Mouse (Mus musculus): ENCODE measurements at regions not wholly inside any gene's neighbourhood (a gene's known extent, or its start where the extent isn't known, plus 50 kb on each side); places are given as distances from the start of the nearest gene placed in this dataset.

DNA sequence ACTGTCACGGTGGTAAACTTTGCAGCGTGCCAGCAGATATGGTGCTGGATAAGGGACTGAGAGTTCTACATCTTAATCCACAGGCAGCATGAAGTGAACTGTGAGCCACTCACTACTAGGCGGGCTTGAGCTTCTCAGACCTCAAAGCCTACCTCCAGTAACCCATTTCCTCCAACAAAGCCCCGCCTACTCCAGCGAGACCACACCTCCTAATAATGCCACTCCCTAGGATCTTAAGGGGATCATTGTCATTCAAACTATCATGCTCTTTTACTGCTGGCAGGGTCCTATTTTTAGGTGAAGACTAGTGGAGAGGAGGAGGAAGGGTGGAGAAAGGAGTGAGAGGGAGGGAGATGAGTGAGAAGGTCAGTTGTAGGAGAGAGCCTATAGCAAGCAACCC is 122.0 kb downstream of the Mycn start:
- no peak for DNase-seq (ENCODE audit: low spot score in 2 of 2)

- DNase-seq (ENCODE audit: low spot score in 2 of 2), result no peak
Measured at GRCm38 (mm10) chr12:12814693-12815092, 127.0 kb downstream of the Mycn start.

GRCm38 (mm10) chr12:12812873-12813272 is 128.8 kb downstream of the Mycn start:
- DNase-seq (ENCODE audit: low spot score in 2 of 2), result no peak

DNA sequence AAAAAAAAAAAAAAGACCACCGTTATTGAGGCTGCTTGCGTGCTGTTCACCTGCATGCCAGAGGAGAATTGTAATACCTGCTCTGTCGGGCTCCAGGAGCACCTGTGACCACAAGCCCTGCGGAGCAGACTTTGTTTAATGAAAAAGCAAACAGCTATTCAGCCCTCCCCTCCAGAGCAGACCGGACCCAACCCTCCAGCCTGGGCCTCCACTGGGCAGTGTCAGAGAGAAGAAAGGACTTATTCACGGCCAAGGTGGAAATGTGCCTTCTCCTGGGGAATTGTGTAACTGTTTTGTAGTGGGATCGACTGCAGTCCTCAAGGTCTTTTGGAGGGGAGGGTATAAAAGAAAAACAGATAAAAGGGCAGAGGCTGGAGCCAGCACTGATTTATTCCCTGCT is 130.8 kb downstream of the Mycn start:
- no peak for DNase-seq (ENCODE audit: low spot score in 2 of 2)

- DNase-seq (ENCODE audit: low spot score in 2 of 2), result peak; percentile 32 to 72
Measured at GRCm38 (mm10) chr12:12810159-12810885, 131.4 kb downstream of the Mycn start.

- DNase-seq (ENCODE audit: low spot score in 2 of 2), result no peak
Measured at GRCm38 (mm10) chr12:12808120-12808519, 133.6 kb downstream of the Mycn start.

GRCm38 (mm10) chr12:12803602-12804001 is 138.1 kb downstream of the Mycn start:
- no peak for DNase-seq (ENCODE audit: low spot score in 2 of 2)

GRCm38 (mm10) chr12:12802396-12802795 is 139.3 kb downstream of the Mycn start:
- no peak for DNase-seq (ENCODE audit: low spot score in 2 of 2)

GRCm38 (mm10) chr12:12801700-12802099 is 140.0 kb downstream of the Mycn start:
- no peak for DNase-seq (ENCODE audit: low spot score in 2 of 2)

DNA sequence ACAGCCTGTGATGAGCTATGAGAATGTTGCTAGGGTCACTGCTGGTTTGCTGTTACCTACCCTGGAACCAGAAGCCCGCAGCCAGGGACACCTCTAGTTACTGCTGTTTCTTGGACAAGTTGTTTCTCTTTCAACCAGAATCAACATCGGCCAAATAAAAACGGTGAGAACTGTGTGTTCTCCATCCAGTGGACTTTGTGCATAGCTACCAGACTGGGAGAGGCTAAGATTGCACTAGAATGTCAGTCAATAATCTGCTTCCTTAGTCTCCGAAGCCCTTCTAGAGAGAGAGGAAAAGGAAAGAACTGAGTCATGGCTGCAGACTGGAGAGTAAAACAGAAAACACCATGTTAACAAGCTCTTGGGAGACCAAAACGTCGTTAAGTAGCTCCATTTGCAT is 141.6 kb downstream of the Mycn start:
- no peak for DNase-seq (ENCODE audit: low spot score in 2 of 2)

DNA sequence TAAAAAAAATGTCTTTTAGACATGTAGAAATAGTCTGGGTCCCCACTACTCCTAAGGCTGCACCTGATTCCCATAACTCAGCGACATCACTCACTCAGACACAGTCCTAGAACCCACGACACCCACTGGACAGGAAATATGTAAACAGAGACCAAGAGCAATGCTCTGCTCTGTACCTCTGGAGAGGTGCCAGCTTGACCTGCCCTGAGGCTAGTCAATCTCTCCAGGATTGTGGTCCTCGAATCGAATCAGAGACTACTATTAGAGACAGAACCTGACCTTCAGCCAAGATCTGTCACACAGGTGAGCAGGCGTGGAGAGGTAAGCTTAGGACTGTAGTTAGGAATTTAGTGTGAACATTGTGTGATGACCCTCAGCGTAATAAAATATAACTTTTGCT is 152.7 kb downstream of the Mycn start:
- no peak for DNase-seq (ENCODE audit: low spot score in 2 of 2)

GRCm38 (mm10) chr12:12788263-12788852 is 153.4 kb downstream of the Mycn start:
- no peak for DNase-seq (ENCODE audit: low spot score in 2 of 2)

DNA sequence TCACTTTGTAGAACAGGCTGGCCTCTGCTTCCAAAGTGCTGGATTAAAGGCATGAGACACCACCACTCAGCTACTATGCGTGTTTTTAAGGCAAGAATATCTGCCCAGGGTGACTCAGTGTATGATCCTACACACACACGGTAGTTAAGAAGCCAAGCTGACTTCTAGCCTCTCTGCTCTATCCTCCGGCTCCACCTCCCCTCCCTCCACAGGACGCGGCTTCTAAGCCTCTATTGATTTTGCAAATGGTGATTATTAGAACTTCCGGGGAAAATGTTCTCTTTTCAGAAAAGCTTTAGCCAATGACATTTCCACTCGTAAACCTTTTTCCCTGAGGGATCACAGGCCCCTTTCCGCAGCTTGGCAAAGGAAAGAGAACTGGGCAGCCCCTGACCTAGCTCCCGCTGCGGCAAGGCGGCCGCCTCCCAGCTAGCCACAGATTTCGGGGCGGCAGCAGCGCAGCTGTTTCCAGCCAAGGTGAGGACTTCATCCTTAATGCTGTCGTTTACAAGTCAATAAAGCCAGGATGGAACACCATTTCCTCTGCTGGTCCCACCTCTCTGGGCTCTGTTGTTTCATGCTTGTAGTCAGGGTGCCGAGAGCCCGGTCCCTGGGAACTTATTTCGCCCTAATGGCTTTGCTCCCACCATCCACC is 154.0 kb downstream of the Mycn start:
- no peak for DNase-seq (ENCODE audit: low spot score in 2 of 2)

- DNase-seq (ENCODE audit: low spot score in 2 of 2), result no peak
Measured at GRCm38 (mm10) chr12:12787161-12787560, 154.6 kb downstream of the Mycn start.

DNA sequence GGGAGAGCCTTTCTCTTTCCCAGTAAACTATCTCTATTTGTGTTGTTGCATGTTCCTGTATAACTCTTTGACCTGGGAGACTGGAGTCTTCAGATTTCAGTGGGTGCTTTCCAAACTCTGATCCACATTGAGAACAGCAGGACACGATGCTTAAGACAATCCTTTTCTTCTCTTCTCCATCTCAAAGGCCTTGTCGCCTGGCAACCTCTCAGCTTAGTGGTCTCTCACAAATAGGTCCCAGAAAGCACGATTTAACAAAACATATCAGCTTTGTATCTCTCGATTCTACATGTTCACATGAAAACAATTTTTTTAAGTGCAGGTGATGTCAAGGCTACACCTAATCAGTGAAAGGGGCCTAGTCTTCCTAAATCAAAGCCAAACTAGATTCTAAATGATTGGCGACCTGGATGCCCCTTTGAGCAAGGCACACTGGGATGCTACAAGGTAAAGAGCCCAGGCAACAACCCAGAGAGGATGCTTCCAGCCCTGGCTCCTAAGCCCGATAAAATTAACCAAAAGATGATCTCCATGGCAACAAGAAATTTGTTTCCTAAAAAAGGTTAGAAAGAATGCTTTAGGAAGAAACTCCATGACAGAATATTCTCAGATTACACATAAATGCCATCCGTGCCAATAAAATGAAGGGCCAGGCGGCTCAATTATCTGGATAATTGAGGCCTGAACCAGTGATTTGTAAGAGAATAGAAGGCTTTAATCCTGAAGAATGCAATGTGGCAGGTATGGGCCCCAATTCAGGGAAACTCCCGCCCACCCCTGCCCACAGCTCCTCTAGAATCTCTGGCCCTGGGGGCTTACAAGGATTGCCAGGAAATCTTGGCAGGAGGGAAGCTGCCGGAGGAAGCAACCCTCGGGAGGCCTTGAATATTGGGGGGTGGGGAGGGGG is 157.8 kb downstream of the Mycn start:
- DNase-seq (ENCODE audit: low spot score in 2 of 2), result no peak

DNA sequence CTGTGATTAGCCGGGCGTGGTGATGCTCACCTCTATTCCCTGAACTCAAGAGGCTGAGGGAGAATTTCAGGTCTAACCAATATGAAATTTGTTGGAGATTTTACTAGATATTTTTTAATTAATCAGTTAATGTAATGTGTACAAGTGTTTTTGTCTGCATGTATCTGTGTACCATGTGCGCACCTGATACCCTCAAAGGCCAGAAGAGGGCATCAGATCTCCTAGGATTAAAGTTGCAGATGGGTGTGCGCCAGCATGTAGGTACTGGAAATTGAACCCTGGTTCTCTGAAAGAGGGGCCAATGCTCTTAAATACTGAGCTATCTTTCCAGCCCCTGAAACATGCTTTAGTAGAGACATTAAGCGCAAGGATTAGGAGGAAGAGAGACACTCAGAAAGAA is 160.2 kb downstream of the Mycn start:
- no peak for DNase-seq (ENCODE audit: low spot score in 2 of 2)

DNA sequence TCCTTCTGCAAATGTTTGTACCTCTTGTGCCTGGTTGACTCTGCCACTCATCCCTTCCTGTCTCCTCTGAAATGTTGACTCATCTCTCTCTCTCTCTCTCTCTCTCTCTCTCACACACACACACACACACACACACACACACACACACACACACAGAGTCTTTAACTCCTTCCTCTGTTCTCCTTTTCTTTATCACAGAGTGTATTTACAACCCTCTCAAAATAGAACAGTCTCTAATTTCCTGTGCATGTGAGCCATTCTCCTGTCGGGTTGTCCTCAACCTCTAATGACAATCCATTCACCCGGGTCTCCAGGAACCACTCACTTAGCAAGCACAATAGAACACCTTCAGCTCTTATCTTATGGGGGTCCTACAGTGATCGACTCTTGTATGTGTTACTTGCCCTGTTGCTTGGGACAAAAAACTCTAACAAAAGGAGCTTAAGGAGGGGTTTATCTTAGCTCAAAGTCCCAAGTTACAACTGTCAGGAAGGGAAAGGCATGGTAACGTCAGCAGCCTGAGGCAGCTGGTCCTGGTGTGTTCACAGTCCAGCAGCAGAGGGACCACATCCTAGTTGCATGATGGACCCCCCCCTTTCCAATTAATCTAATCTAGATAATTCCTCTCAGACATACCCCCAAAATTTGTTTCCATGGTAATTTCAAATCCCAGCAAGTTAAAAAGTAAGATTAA is 163.0 kb downstream of the Mycn start:
- no peak for DNase-seq (ENCODE audit: low spot score in 2 of 2)

DNA sequence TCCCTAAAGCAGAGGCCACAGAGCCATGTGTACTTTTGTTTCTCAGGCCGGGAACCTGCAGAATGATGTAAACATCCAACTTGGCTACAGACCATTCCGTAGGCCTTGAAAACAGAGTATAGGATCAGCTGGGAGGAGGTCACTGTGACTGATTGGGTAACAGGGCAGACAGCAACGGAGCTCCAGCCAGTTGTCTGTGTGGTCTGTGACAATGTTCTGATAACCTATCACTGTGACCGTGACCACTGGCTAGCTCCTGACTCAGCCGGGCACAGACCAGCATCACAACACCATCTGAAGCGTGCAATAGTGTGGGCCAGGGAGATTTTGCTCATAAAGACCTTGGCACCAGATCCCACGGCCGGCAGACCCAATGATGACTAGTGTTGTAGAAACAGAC is 164.3 kb downstream of the Mycn start:
- DNase-seq (ENCODE audit: low spot score in 2 of 2), result no peak

DNA sequence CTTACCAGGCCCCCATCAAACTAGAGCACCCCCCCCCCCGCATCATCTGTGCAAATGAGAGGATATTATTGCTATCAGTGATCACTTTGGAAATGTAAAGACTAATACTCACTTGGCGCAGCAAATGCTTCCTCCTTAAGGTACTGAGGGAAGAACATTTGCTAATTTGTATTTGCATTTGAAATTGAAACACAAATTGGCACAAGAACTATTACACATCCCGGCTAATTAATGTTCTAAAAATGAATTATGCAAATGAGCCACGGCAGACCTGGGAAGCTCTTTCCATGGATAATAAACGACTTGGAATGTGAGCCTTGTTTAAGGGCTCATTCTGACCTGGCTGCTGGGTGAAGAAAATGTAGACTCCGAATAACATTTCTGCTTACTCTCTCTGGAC is 164.9 kb downstream of the Mycn start:
- no peak for DNase-seq (ENCODE audit: low spot score in 2 of 2)

DNA sequence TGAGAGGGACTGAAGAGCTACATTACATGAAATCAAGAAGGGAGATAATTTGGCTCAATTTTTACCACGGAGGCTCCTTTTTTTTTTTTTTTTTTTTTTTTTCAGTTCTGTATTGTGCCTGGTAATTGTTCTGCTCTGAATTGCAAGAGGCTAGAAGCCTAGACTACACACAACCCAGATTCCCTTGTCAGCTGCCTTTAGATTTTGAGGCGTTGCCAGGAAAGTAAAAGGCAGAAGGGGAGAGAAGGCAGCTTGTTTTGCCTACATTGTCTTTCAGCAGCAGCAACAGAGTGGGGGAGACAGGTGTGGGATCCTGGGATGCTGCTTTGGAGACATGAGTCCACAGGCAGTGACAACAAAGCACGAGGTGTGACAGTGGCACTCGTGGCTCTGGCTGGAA is 170.7 kb downstream of the Mycn start:
- no peak for DNase-seq (ENCODE audit: low spot score in 2 of 2)

Data from gastrocnemius, adult 8-10 months (tissue).